In genomic region chr6:99502727-99503126, GRCm38 (mm10) we compare ENCODE assay signal across 31 mouse cellular contexts. TPM values are rescaled to one million over a fixed set of nuclear protein-coding genes. Genes with fewer than 3 reads are reported as not detected.
DNase-seq lines count a peak whose midpoint lies in the region; ATAC-seq and TF ChIP-seq lines count a peak whose summit lies in the region.
"Had no signal": no experiment of that assay in that cellular context is flagged by ENCODE, and none has a peak within 500 bp of the region (broad histone marks: within the 10 kb centered on the region; RNA-seq: fewer than 3 reads in every experiment).

No protein-coding gene starts in this region.

- DNase-seq in embryonic facial prominence, embryonic 10.5 days (ENCODE audit: low spot score) = no peak
- no peak for DNase-seq in kidney, postnatal 36 days
- no peak for DNase-seq in stomach, postnatal 0 days (ENCODE audit: low spot score)
- DNase-seq in ovary, postnatal 10 days (ENCODE audit: low spot score) = no peak
- DNase-seq: adrenal gland, adult 8-10 months; cerebellum, adult 9-10 months; cerebellum, postnatal 36 days; gastrocnemius, adult 2 months; heart, postnatal 14 days; kidney, adult 11 months; layer of hippocampus, postnatal 36 days; left cerebral cortex, postnatal 4 days; lung, adult 2 months; lung, postnatal 10 days; right cerebral cortex, postnatal 25 days; thymus, adult 2 months; thymus, postnatal 4 days had no signal

- H3K4me1 ChIP-seq in embryonic facial prominence, embryonic 12.5 days = peaks cover 4% of the 10 kb centered on the region; the same call in 1 of the 2 replicates
- peaks cover 13% of the 10 kb centered on the region; the same call in 1 of the 2 replicates for H3K4me1 ChIP-seq in embryonic facial prominence, embryonic 10.5 days
- peaks cover 15% of the 10 kb centered on the region for H3K4me1 ChIP-seq in kidney, embryonic 16.5 days (ENCODE audit: insufficient read depth, low read length)
- H3K4me1 ChIP-seq in liver, embryonic 15.5 days (replicated peaks) = peaks cover 24% of the 10 kb centered on the region
- H3K4me1 ChIP-seq in stomach, postnatal 0 days (replicated peaks; ENCODE audit: control insufficient read depth, insufficient read depth) = no peaks in the 10 kb centered on the region
- H3K4me1 ChIP-seq: hindbrain, embryonic 10.5 days; midbrain, embryonic 15.5 days; neural tube, embryonic 15.5 days had no signal

- no peak for TF ChIP-seq EP300 in stomach, postnatal 0 days (optimal IDR thresholded peaks at IDR 0.05)

- no peak overlapping the region for H3K27ac ChIP-seq in embryonic facial prominence, embryonic 12.5 days
- no peak overlapping the region for H3K27ac ChIP-seq in embryonic facial prominence, embryonic 10.5 days (replicated peaks)
- no peak overlapping the region for H3K27ac ChIP-seq in kidney, embryonic 16.5 days (ENCODE audit: low read length)
- no peak overlapping the region; the same call in 1 of the 2 replicates for H3K27ac ChIP-seq in liver, embryonic 15.5 days (replicated peaks)
- H3K27ac ChIP-seq in stomach, postnatal 0 days (replicated peaks) = no peak overlapping the region
- H3K27ac ChIP-seq: embryonic facial prominence, embryonic 13.5 days; gastrocnemius, adult 2 months; hindbrain, embryonic 10.5 days; hindbrain, postnatal 0 days; kidney, postnatal 0 days; macrophage; midbrain, embryonic 15.5 days; neural tube, embryonic 15.5 days had no signal

- no peak for TF ChIP-seq CTCF in stomach, postnatal 0 days (IDR thresholded peaks at IDR 0.05; ENCODE audit: low read depth)

- H3K9ac ChIP-seq in embryonic facial prominence, embryonic 12.5 days = no peak overlapping the region
- H3K9ac ChIP-seq in kidney, embryonic 16.5 days (replicated peaks; ENCODE audit: low read length) = no peak overlapping the region
- no peak overlapping the region for H3K9ac ChIP-seq in liver, embryonic 15.5 days
- H3K9ac ChIP-seq in stomach, postnatal 0 days (ENCODE audit: low read length) = no peak overlapping the region
- H3K9ac ChIP-seq: embryonic facial prominence, embryonic 13.5 days; midbrain, embryonic 15.5 days; neural tube, embryonic 15.5 days had no signal

- peaks cover 12% of the 10 kb centered on the region for H3K36me3 ChIP-seq in embryonic facial prominence, embryonic 12.5 days
- peaks cover 53% of the 10 kb centered on the region for H3K36me3 ChIP-seq in embryonic facial prominence, embryonic 10.5 days (replicated peaks)
- H3K36me3 ChIP-seq in kidney, embryonic 16.5 days (ENCODE audit: insufficient read depth, low read length) = peaks cover 12% of the 10 kb centered on the region
- 0 out of 2 replicates have a peak, but pooled peaks cover 3% of the 10 kb centered on the region for H3K36me3 ChIP-seq in liver, embryonic 15.5 days (replicated peaks)
- H3K36me3 ChIP-seq in stomach, postnatal 0 days (ENCODE audit: control insufficient read depth, insufficient read depth, low read length) = peaks cover 4% of the 10 kb centered on the region; the same call in 1 of the 2 replicates
- H3K36me3 ChIP-seq: embryonic facial prominence, embryonic 13.5 days; midbrain, embryonic 15.5 days; neural tube, embryonic 15.5 days had no signal

- no peaks in the 10 kb centered on the region for H3K9me3 ChIP-seq in embryonic facial prominence, embryonic 12.5 days
- no peaks in the 10 kb centered on the region for H3K9me3 ChIP-seq in embryonic facial prominence, embryonic 10.5 days
- no peaks in the 10 kb centered on the region for H3K9me3 ChIP-seq in kidney, embryonic 16.5 days (ENCODE audit: low read length)
- H3K9me3 ChIP-seq in liver, embryonic 15.5 days (replicated peaks) = no peaks in the 10 kb centered on the region
- H3K9me3 ChIP-seq in stomach, postnatal 0 days (ENCODE audit: control insufficient read depth, low read length) = no peaks in the 10 kb centered on the region
- H3K9me3 ChIP-seq: embryonic facial prominence, embryonic 13.5 days; hindbrain, embryonic 10.5 days; midbrain, embryonic 15.5 days; neural tube, embryonic 15.5 days had no signal

- no peak overlapping the region for H3K4me3 ChIP-seq in embryonic facial prominence, embryonic 12.5 days
- H3K4me3 ChIP-seq in embryonic facial prominence, embryonic 10.5 days = no peak overlapping the region
- no peak overlapping the region for H3K4me3 ChIP-seq in kidney, embryonic 16.5 days (ENCODE audit: low read length)
- H3K4me3 ChIP-seq in liver, embryonic 15.5 days (replicated peaks) = no peak overlapping the region
- no peak overlapping the region for H3K4me3 ChIP-seq in stomach, postnatal 0 days (ENCODE audit: low read depth, low read length)
- H3K4me3 ChIP-seq: embryonic facial prominence, embryonic 13.5 days; erythroblast, embryonic 14.5 days; gastrocnemius, adult 2 months; hindbrain, embryonic 10.5 days; midbrain, embryonic 15.5 days; neural tube, embryonic 15.5 days had no signal

- ATAC-seq in embryonic facial prominence, embryonic 12.5 days (ENCODE audit: insufficient number of reproducible peaks, insufficient read depth, low FRiP score, low TSS enrichment) = 0 out of 2 replicates have a peak, but pooled peaks have one; percentile 28
- peak; percentile 62; the same call in 1 of the 2 replicates for ATAC-seq in kidney, embryonic 16.5 days (ENCODE audit: low FRiP score, low TSS enrichment)
- peak; percentile 16; the same call in 1 of the 2 replicates for ATAC-seq in liver, embryonic 15.5 days (ENCODE audit: insufficient read depth)
- peak; percentile 35; the same call in 1 of the 2 replicates for ATAC-seq in stomach, postnatal 0 days (ENCODE audit: low FRiP score, low TSS enrichment)
- ATAC-seq: activated CD4-positive, CD25-positive, alpha-beta regulatory T cell, adult 4 months; forebrain, embryonic 16.5 days; hindbrain, postnatal 0 days; midbrain, embryonic 15.5 days had no signal

- no peaks in the 10 kb centered on the region for H3K27me3 ChIP-seq in embryonic facial prominence, embryonic 12.5 days
- no peaks in the 10 kb centered on the region for H3K27me3 ChIP-seq in embryonic facial prominence, embryonic 10.5 days (replicated peaks; ENCODE audit: low read depth, poor library complexity, severe bottlenecking)
- H3K27me3 ChIP-seq in kidney, embryonic 16.5 days (ENCODE audit: insufficient read depth, low read length) = no peaks in the 10 kb centered on the region
- no peaks in the 10 kb centered on the region for H3K27me3 ChIP-seq in liver, embryonic 15.5 days
- no peaks in the 10 kb centered on the region for H3K27me3 ChIP-seq in stomach, postnatal 0 days (ENCODE audit: control insufficient read depth, insufficient read depth, low read length)
- H3K27me3 ChIP-seq: CH12.LX; embryonic facial prominence, embryonic 13.5 days; midbrain, embryonic 15.5 days; neural tube, embryonic 15.5 days had no signal

- 70% methylated on average over 2 of the region's 2 CpGs for WGBS in embryonic facial prominence, embryonic 12.5 days
- 80% methylated on average over 2 of the region's 2 CpGs for WGBS in embryonic facial prominence, embryonic 10.5 days
- WGBS in kidney, embryonic 16.5 days = 69% methylated on average over 2 of the region's 2 CpGs
- 51% methylated on average over 2 of the region's 2 CpGs for WGBS in liver, embryonic 15.5 days (ENCODE audit: insufficient replicate concordance)
- 72% methylated on average over 2 of the region's 2 CpGs for WGBS in stomach, postnatal 0 days

- H3K4me2 ChIP-seq in embryonic facial prominence, embryonic 12.5 days (replicated peaks) = no peak overlapping the region
- H3K4me2 ChIP-seq in kidney, embryonic 16.5 days (replicated peaks; ENCODE audit: low read depth, low read length) = no peak overlapping the region
- no peak overlapping the region for H3K4me2 ChIP-seq in liver, embryonic 15.5 days
- H3K4me2 ChIP-seq in stomach, postnatal 0 days (replicated peaks; ENCODE audit: low read depth) = no peak overlapping the region
- H3K4me2 ChIP-seq: embryonic facial prominence, embryonic 13.5 days; midbrain, embryonic 15.5 days; neural tube, embryonic 15.5 days had no signal

RNA-seq across cellular contexts. Expression of gene Foxp1, which starts 19.8 kb away (rescaled TPM):
- polyA plus RNA-seq in embryonic facial prominence, embryonic 12.5 days (2016; fragmentation: Nextera tagmentation; extraction: Ambion mirVana) = 112 and 132 TPM in 2 replicates
- 88.5 and 107 TPM in 2 replicates for polyA plus RNA-seq in embryonic facial prominence, embryonic 10.5 days (2016; fragmentation: Nextera tagmentation; extraction: Ambion mirVana)
- 36.4 and 37.2 TPM in 2 replicates for polyA plus RNA-seq in kidney, embryonic 16.5 days (2015; fragmentation: Nextera tagmentation; extraction: Ambion mirVana)
- polyA plus RNA-seq in liver, embryonic 15.5 days (2015; fragmentation: Nextera tagmentation; extraction: Ambion mirVana) = 15.2 and 15.4 TPM in 2 replicates
- 68.9 and 74.5 TPM in 2 replicates for polyA plus RNA-seq in stomach, postnatal 0 days (2015; fragmentation: Nextera tagmentation; extraction: Ambion mirVana)
